Mouse (Mus musculus) urinary bladder, adult 18-20 months (tissue): ENCODE measurements around the gene Hoxa3.

Source experiments
- DNase-seq, 2 experiments: peaks; one replicate each; pipeline ENCODE4 v3.0.0; 2022; ENCODE audit warnings: low spot score in 2 of 2, mixed read lengths in 2 of 2

Hoxa3 gene

GRCm38 (mm10) chr6:52157466-52158275, 55.5 kb downstream of the Hoxa3 start:
- no peak for DNase-seq

GRCm38 (mm10) chr6:52156551-52157200, 56.5 kb downstream of the Hoxa3 start:
- DNase-seq: no peak

GRCm38 (mm10) chr6:52155471-52155870, 57.7 kb downstream of the Hoxa3 start:
- no peak for DNase-seq

GRCm38 (mm10) chr6:52154044-52154443, 59.1 kb downstream of the Hoxa3 start:
- DNase-seq: no peak

- DNase-seq: no peak
These were observed 59.9 kb downstream of the Hoxa3 start for GRCm38 (mm10) chr6:52153270-52153669.

- no peak for DNase-seq
These were observed 60.6 kb downstream of the Hoxa3 start for GRCm38 (mm10) chr6:52152226-52153193.

GRCm38 (mm10) chr6:52151571-52151970, 61.6 kb downstream of the Hoxa3 start:
- no peak for DNase-seq

GRCm38 (mm10) chr6:52150401-52150966, 62.7 kb downstream of the Hoxa3 start:
- no peak for DNase-seq

- no peak for DNase-seq
These were observed 74.0 kb downstream of the Hoxa3 start for GRCm38 (mm10) chr6:52139115-52139514.

- DNase-seq: no peak
These were observed 74.6 kb downstream of the Hoxa3 start for GRCm38 (mm10) chr6:52138576-52138975.

- DNase-seq: no peak
These were observed 75.1 kb downstream of the Hoxa3 start for GRCm38 (mm10) chr6:52137841-52138535.

GRCm38 (mm10) chr6:52123673-52124072, 89.5 kb downstream of the Hoxa3 start:
- no peak for DNase-seq

- DNase-seq: no peak
These were observed 92.0 kb downstream of the Hoxa3 start for GRCm38 (mm10) chr6:52121173-52121572.
